Mouse (Mus musculus) v-Abl transformed pro-B cells (cell line): Measurements from ENCODE around the gene Klf8.

Experiments used
- in situ Hi-C, 2 experiments: fragments of 400-800 bp; cut with MboI; formaldehyde crosslinking; loops; one replicate each; pipeline ENCODE4 v1.15.1; 2025; ENCODE audit not compliant: unreplicated experiment in 2 of 2

Klf8 gene

GRCm38 (mm10) chrX:153433659-153434293, 196.5 kb downstream of the Klf8 start:
- in situ Hi-C loops: no loop called here

- in situ Hi-C loops: no loop called here
Measured at GRCm38 (mm10) chrX:153439573-153439972, 202.3 kb downstream of the Klf8 start.

GRCm38 (mm10) chrX:153440018-153440417, 202.8 kb downstream of the Klf8 start:
- in situ Hi-C loops: no loop called here
